Mouse (Mus musculus) testis, adult 2 months (tissue): ENCODE measurements around the gene Fibp.

Experiments
- CTCF ChIP-seq: fragments of 200-500 bp; IDR thresholded peaks from 2 replicates; pipeline ENCODE4 v1.5.1; 2012; ENCODE audit warnings: low read depth, mild to moderate bottlenecking, inconsistent platforms, low read length, moderate library complexity; ENCODE audit not compliant: control insufficient read depth, insufficient read depth, insufficient replicate concordance
- POLR2A ChIP-seq: fragments of 200-500 bp; IDR thresholded peaks from 2 replicates; pipeline ENCODE4 v1.6.1; 2012; ENCODE audit warnings: low read depth, mild to moderate bottlenecking, inconsistent platforms, low read length, moderate library complexity; ENCODE audit not compliant: control insufficient read depth

GRCm38 (mm10) chr19:5457746-5458442 is 2.5 kb upstream of the Fibp start, which contains the start of gene Ccdc85b:
- TF ChIP-seq CTCF, result no peak
- no peak for TF ChIP-seq POLR2A
